Mouse (Mus musculus) cerebellum, adult 2 months (tissue): ENCODE measurements around the gene Hils1.

Experiments used
- CTCF ChIP-seq: fragments of 200-500 bp; IDR thresholded peaks from 2 replicates; pipeline ENCODE4 v1.5.1; 2011; ENCODE audit warnings: low read depth, mild to moderate bottlenecking, control low read depth, low read length, moderate library complexity, borderline replicate concordance; ENCODE audit not compliant: insufficient read depth
- POLR2A ChIP-seq: fragments of 200-500 bp; IDR thresholded peaks from 2 replicates; pipeline ENCODE4 v1.6.1; 2011; ENCODE audit warnings: low read length, control low read depth, borderline replicate concordance; ENCODE audit not compliant: insufficient read depth

DNA sequence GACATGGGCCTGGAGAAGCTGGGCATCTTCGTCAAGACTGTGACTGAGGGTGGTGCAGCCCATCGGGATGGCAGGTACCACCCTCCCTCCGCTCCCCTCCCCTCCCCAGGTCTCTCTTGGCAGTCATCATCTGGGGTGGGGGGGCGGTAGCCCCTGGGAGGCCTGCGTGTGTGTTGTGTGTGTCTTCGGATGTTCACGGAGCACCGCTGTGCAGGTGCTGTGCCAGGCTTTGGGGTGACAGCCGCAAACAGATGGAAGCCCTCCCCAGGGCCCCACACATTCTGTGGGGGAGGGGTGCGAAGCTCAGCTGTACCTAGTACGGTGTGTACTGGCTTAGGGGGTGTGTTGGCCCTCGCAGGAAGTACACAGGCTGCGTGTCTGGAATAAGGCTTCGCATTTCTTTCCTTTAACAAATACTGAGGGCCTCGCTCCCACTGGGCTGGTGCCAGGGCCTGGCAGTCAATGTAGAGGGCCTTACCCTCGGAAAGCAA lies 30.7 kb downstream of the Hils1 start:
- no peak for TF ChIP-seq CTCF
- TF ChIP-seq POLR2A = no peak
